Mouse (Mus musculus): ENCODE measurements around the gene Nwd1. TPM values are rescaled to one million over a fixed set of nuclear protein-coding genes. Genes with fewer than 3 reads are reported as not detected.
"Not testable (repeated sequence)": the region's sequence is repeated elsewhere in the genome, so short reads cannot be mapped to it uniquely, and the experiment has no call there.

Gene Nwd1
- polyA plus RNA-seq, 1 experiment from 2014 or later, result 0.03 TPM

DNA sequence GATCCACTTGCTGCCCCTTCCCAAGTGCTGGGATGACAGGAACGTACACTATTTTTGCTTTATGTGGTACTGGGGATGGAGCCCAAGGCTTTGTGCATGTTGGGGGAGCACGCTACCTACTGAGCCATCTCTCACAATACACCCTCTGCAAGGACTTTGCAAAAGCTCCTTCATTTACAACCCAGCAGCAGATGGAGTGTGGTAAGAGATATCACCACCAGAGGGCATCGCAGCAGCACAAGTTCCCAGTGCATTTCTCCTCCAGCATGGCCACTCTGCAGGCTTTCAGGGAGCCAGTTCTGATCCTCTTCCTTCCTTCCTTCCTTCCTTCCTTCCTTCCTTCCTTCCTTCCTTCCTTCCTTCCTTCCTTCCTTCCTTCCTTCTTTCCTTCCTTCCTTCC lies 33.6 kb downstream of the Nwd1 start:
- 0 out of 2 replicates have a peak, but pooled peaks have one; percentile 33 for ATAC-seq (ENCODE audit: low FRiP score)
- Histone ChIP-seq H3K4me2 (replicated peaks; ENCODE audit: low read depth, low read length) (no peak overlapping the region), H3K9me3 (ENCODE audit: control insufficient read depth, low read length) (no peaks in the 10 kb centered on the region), H3K9ac (ENCODE audit: low read depth, low read length) (no peak overlapping the region), H3K4me3 (ENCODE audit: low read depth, low read length) (no peak overlapping the region), H3K27me3 (ENCODE audit: control insufficient read depth, insufficient read depth, low read length) (no peaks in the 10 kb centered on the region), H3K27ac (ENCODE audit: low read depth, low read length) (no peak overlapping the region), H3K4me1 (replicated peaks; ENCODE audit: control insufficient read depth, insufficient read depth, low read length) (no peaks in the 10 kb centered on the region), H3K36me3 (ENCODE audit: control insufficient read depth, insufficient read depth, low read length) (no peaks in the 10 kb centered on the region)
- peak; percentile 79 for DNase-seq (ENCODE audit: low spot score)
- 7% methylated on average over 3 of the region's 3 CpGs for WGBS

- Histone ChIP-seq H3K9ac (ENCODE audit: low read depth, low read length) (no peak overlapping the region), H3K27ac (ENCODE audit: low read depth, low read length) (no peak overlapping the region), H3K4me1 (replicated peaks; ENCODE audit: control insufficient read depth, insufficient read depth, low read length) (no peaks in the 10 kb centered on the region), H3K4me3 (ENCODE audit: low read depth, low read length) (no peak overlapping the region), H3K9me3 (ENCODE audit: control insufficient read depth, low read length) (no peaks in the 10 kb centered on the region), H3K4me2 (replicated peaks; ENCODE audit: low read depth, low read length) (no peak overlapping the region), H3K27me3 (ENCODE audit: control insufficient read depth, insufficient read depth, low read length) (no peaks in the 10 kb centered on the region), H3K36me3 (ENCODE audit: control insufficient read depth, insufficient read depth, low read length) (no peaks in the 10 kb centered on the region)
- 79% methylated on average over 4 of the region's 4 CpGs for WGBS
- DNase-seq (ENCODE audit: low spot score) (no peak), ATAC-seq (ENCODE audit: low FRiP score) (no peak)
Observed at GRCm38 (mm10) chr8:72682051-72682687, 35.7 kb downstream of the Nwd1 start.

DNA sequence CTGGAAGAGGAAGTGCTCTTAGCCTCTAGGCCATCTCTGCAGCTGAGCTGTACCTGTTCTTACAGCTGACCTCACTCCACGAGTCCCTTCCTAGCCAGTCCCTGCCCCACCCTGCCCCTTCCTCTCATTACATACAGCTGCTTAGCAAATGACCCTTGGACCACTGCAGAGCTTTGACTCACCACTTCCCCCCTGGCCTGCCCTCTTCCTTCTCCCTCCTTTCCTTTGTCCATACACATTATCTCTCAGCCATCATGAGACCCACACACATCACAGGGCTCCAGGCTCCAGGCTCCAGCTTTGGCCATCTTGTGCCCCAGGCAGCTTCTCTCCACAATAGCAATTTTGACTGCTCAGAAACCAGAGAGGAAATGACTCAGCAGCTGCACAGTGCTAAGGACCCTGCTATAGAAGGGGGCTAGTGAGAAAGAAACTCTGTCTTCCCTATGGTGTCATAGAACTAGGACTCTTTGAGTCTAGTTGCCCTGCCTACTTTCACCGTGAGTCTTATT lies 36.6 kb downstream of the Nwd1 start:
- Histone ChIP-seq H3K4me2 (replicated peaks; ENCODE audit: low read depth, low read length) (no peak overlapping the region), H3K36me3 (ENCODE audit: control insufficient read depth, insufficient read depth, low read length) (no peaks in the 10 kb centered on the region), H3K9ac (ENCODE audit: low read depth, low read length) (no peak overlapping the region), H3K4me3 (ENCODE audit: low read depth, low read length) (no peak overlapping the region), H3K9me3 (ENCODE audit: control insufficient read depth, low read length) (no peaks in the 10 kb centered on the region), H3K4me1 (replicated peaks; ENCODE audit: control insufficient read depth, insufficient read depth, low read length) (no peaks in the 10 kb centered on the region), H3K27ac (ENCODE audit: low read depth, low read length) (no peak overlapping the region), H3K27me3 (ENCODE audit: control insufficient read depth, insufficient read depth, low read length) (no peaks in the 10 kb centered on the region)
- DNase-seq (ENCODE audit: low spot score) (no peak), ATAC-seq (ENCODE audit: low FRiP score) (no peak)
- WGBS, result 51% methylated on average over 2 of the region's 2 CpGs

DNA sequence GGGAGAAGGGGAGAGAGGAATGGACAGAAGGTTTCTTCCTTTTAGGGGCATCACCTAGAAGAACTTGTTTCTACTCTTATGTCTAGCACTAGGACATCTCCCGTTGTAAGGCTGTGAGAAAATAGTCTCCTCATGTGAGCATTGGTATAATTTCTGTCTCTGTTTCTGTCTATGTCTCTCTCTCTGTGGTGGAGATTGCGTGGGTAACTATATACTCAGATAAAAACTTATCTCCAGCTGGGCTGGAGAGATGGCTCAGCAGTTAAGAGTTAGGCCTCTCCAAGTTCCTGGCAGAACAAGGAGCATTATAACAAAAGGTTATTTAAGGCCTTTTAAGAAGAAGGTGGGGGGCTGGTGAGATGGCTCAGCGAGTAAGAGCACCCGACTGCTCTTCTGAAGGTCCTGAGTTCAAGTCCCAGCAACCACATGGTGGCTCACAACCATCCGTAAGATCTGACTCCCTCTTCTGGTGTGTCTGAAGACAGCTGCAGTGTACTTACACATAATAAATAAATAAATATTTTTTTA lies 37.1 kb downstream of the Nwd1 start:
- not testable (repeated sequence) for H3K9ac ChIP-seq (ENCODE audit: low read depth, low read length); H3K27me3 ChIP-seq (ENCODE audit: control insufficient read depth, insufficient read depth, low read length); H3K4me2 ChIP-seq (replicated peaks; ENCODE audit: low read depth, low read length); ATAC-seq (ENCODE audit: low FRiP score); H3K9me3 ChIP-seq (ENCODE audit: control insufficient read depth, low read length); H3K27ac ChIP-seq (ENCODE audit: low read depth, low read length); DNase-seq (ENCODE audit: low spot score); H3K4me3 ChIP-seq (ENCODE audit: low read depth, low read length); H3K36me3 ChIP-seq (ENCODE audit: control insufficient read depth, insufficient read depth, low read length); H3K4me1 ChIP-seq (replicated peaks; ENCODE audit: control insufficient read depth, insufficient read depth, low read length)
- 83% methylated on average over 5 of the region's 5 CpGs for WGBS

DNA sequence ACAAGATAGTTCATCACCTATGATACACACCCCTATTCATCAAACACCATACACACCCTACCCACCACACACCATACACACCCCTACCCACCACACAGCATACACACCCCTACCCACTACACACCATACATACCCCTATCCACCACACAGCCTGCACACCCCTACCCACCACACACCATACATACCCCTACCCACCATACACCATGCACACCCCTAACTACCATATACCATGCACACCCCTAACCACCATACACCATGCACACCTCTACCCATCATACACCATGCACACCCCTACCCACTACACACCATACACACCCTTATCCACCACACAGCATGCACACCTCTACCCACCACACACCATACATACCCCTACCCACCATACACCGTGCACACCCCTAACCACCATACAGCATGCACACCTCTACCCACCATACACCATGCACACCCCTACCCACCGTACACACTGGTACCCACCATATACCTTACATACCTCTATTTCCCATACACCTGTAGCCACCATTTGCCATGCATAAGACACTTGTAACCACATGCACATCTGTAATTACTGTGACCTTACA lies 51.9 kb downstream of the Nwd1 start:
- Histone ChIP-seq H3K4me1 (replicated peaks; ENCODE audit: control insufficient read depth, insufficient read depth, low read length) (no peaks in the 10 kb centered on the region), H3K4me2 (replicated peaks; ENCODE audit: low read depth, low read length) (no peak overlapping the region), H3K9me3 (ENCODE audit: control insufficient read depth, low read length) (no peaks in the 10 kb centered on the region), H3K27ac (ENCODE audit: low read depth, low read length) (no peak overlapping the region), H3K27me3 (ENCODE audit: control insufficient read depth, insufficient read depth, low read length) (no peaks in the 10 kb centered on the region), H3K36me3 (ENCODE audit: control insufficient read depth, insufficient read depth, low read length) (no peaks in the 10 kb centered on the region), H3K9ac (ENCODE audit: low read depth, low read length) (no peak overlapping the region), H3K4me3 (ENCODE audit: low read depth, low read length) (no peak overlapping the region)
- DNase-seq (ENCODE audit: low spot score) (no peak), ATAC-seq (ENCODE audit: low FRiP score) (peak; percentile 53; the same call in 1 of the 2 replicates)
- WGBS, result 100% methylated on average over 2 of the region's 2 CpGs

DNA sequence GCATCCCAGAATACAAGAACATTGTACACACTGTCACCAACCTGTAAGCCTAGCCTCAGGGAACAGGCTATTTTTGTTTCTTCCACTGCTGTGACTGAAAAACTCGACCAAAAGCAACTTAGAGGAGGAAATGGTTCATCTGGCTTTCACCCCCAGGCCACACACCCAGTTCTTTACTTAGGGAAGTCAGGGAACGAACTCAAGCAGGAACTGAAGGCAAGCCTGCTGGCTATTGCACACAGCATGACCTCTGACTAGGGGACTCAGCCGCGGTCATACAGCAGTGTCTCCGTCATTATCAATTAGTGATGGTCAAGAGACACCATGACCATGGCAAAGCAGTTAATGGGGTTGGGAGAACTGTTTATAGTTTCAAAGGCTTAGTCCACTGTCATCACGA lies 66.1 kb downstream of the Nwd1 start:
- H3K27me3 ChIP-seq (ENCODE audit: control insufficient read depth, insufficient read depth, low read length), result no peaks in the 10 kb centered on the region
- ATAC-seq (ENCODE audit: low FRiP score), result no peak
- H3K27ac ChIP-seq (ENCODE audit: low read depth, low read length), result no peak overlapping the region
- no peak overlapping the region for H3K9ac ChIP-seq (ENCODE audit: low read depth, low read length)
- H3K4me2 ChIP-seq (replicated peaks; ENCODE audit: low read depth, low read length), result no peak overlapping the region
- H3K9me3 ChIP-seq (ENCODE audit: control insufficient read depth, low read length), result no peaks in the 10 kb centered on the region
- no peaks in the 10 kb centered on the region for H3K4me1 ChIP-seq (replicated peaks; ENCODE audit: control insufficient read depth, insufficient read depth, low read length)
- 37% methylated on average over 6 of the region's 6 CpGs for WGBS
- no peaks in the 10 kb centered on the region for H3K36me3 ChIP-seq (ENCODE audit: control insufficient read depth, insufficient read depth, low read length)
- no peak for DNase-seq (ENCODE audit: low spot score)
- no peak overlapping the region for H3K4me3 ChIP-seq (ENCODE audit: low read depth, low read length)

DNA sequence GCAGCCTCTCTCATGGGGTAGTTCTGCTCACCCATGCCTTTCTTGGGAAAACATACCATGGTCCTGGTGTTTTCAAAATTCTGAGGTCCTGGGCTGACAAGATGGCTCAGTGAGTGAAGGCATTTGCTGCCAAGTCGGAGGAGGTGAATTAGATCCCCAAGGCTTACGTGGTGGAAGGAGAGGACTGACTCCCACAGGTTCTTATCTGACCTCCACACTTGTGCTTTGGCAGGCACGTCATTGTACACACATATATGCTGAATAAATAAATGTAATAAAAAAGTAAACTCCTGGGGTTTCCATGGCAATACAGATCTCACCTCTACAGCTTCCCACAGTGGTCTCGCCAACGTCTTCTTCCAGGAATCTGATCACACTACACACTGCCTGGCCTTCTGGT lies 70.1 kb downstream of the Nwd1 start:
- DNase-seq (ENCODE audit: low spot score), result no peak
- no peak for ATAC-seq (ENCODE audit: low FRiP score)
- Histone ChIP-seq H3K4me1 (replicated peaks; ENCODE audit: control insufficient read depth, insufficient read depth, low read length) (no peaks in the 10 kb centered on the region), H3K36me3 (ENCODE audit: control insufficient read depth, insufficient read depth, low read length) (no peaks in the 10 kb centered on the region), H3K4me3 (ENCODE audit: low read depth, low read length) (no peak overlapping the region), H3K4me2 (replicated peaks; ENCODE audit: low read depth, low read length) (no peak overlapping the region), H3K9me3 (ENCODE audit: control insufficient read depth, low read length) (no peaks in the 10 kb centered on the region), H3K27me3 (ENCODE audit: control insufficient read depth, insufficient read depth, low read length) (no peaks in the 10 kb centered on the region), H3K9ac (ENCODE audit: low read depth, low read length) (no peak overlapping the region), H3K27ac (ENCODE audit: low read depth, low read length) (no peak overlapping the region)
- 88% methylated on average over 5 of the region's 5 CpGs for WGBS

DNA sequence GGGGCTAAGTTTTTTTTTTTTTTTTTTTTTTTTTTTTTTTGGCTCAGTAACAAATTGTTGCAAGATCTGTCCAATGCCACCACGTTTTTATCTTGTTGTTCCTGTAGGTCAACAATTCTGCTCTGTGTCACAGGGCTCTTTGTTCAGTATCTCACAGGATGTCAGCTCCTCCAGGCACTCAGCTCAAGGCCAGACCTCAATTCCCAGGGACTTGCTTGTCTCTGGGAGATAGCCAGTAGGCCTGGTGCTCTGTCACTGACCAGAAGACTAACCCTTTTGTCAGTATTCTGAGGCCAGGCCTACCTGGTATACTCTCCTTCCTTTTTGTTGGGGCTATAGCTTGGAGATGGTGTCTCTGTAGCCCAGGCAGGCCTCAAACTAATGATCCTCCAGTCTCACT lies 74.0 kb downstream of the Nwd1 start:
- DNase-seq (ENCODE audit: low spot score) (no peak), ATAC-seq (ENCODE audit: low FRiP score) (no peak)
- peaks cover 2% of the 10 kb centered on the region; the same call in 1 of the 2 replicates for H3K36me3 ChIP-seq (ENCODE audit: control insufficient read depth, insufficient read depth, low read length)
- H3K4me2 ChIP-seq (replicated peaks; ENCODE audit: low read depth, low read length), result no peak overlapping the region
- H3K4me1 ChIP-seq (replicated peaks; ENCODE audit: control insufficient read depth, insufficient read depth, low read length), result peaks cover 2% of the 10 kb centered on the region; the same call in 1 of the 2 replicates
- H3K9ac ChIP-seq (ENCODE audit: low read depth, low read length), result no peak overlapping the region
- no peaks in the 10 kb centered on the region for H3K9me3 ChIP-seq (ENCODE audit: control insufficient read depth, low read length)
- H3K27ac ChIP-seq (ENCODE audit: low read depth, low read length), result no peak overlapping the region
- WGBS, result 52% methylated on average over 1 of the region's 1 CpGs
- H3K27me3 ChIP-seq (ENCODE audit: control insufficient read depth, insufficient read depth, low read length), result no peaks in the 10 kb centered on the region
- H3K4me3 ChIP-seq (ENCODE audit: low read depth, low read length), result no peak overlapping the region

Data from hindbrain, embryonic 11.5 days (tissue).